Mouse (Mus musculus): Measurements from ENCODE around the gene Pip5k1c. TPM values are rescaled to one million over a fixed set of nuclear protein-coding genes. Genes with fewer than 3 reads are reported as not detected.

Gene Pip5k1c
- polyA plus RNA-seq, 1 experiment from 2014 or later: 76.4 TPM

- Histone ChIP-seq H3K4me2 (ENCODE audit: low read length) (no peak overlapping the region), H3K4me3 (ENCODE audit: low read depth, low read length) (no peak overlapping the region), H3K27me3 (replicated peaks; ENCODE audit: control insufficient read depth, insufficient read depth, low read length) (no peaks in the 10 kb centered on the region), H3K9ac (ENCODE audit: low read length) (no peak overlapping the region), H3K9me3 (replicated peaks; ENCODE audit: control insufficient read depth, low read length) (no peaks in the 10 kb centered on the region), H3K27ac (ENCODE audit: low read depth, low read length) (no peak overlapping the region), H3K36me3 (ENCODE audit: control insufficient read depth, insufficient read depth, low read length) (peaks cover 28% of the 10 kb centered on the region), H3K4me1 (ENCODE audit: control insufficient read depth, insufficient read depth, low read length) (no peaks in the 10 kb centered on the region)
- DNase-seq (ENCODE audit: low spot score) (no peak), ATAC-seq (no peak)
- 80% methylated on average over 10 of the region's 10 CpGs for WGBS
These were observed 10.5 kb downstream of the Pip5k1c start for GRCm38 (mm10) chr10:81303258-81303657.

- H3K4me2 ChIP-seq (ENCODE audit: low read length): no peak overlapping the region
- no peaks in the 10 kb centered on the region for H3K4me1 ChIP-seq (ENCODE audit: control insufficient read depth, insufficient read depth, low read length)
- no peak overlapping the region for H3K4me3 ChIP-seq (ENCODE audit: low read depth, low read length)
- DNase-seq (ENCODE audit: low spot score): no peak
- no peaks in the 10 kb centered on the region for H3K27me3 ChIP-seq (replicated peaks; ENCODE audit: control insufficient read depth, insufficient read depth, low read length)
- peaks cover 33% of the 10 kb centered on the region for H3K36me3 ChIP-seq (ENCODE audit: control insufficient read depth, insufficient read depth, low read length)
- no peak overlapping the region for H3K27ac ChIP-seq (ENCODE audit: low read depth, low read length)
- H3K9ac ChIP-seq (ENCODE audit: low read length): no peak overlapping the region
- no peak for ATAC-seq
- H3K9me3 ChIP-seq (replicated peaks; ENCODE audit: control insufficient read depth, low read length): no peaks in the 10 kb centered on the region
- WGBS: 84% methylated on average over 7 of the region's 7 CpGs
These were observed 11.0 kb downstream of the Pip5k1c start for GRCm38 (mm10) chr10:81303761-81304160.

GRCm38 (mm10) chr10:81304597-81305238 is 12.0 kb downstream of the Pip5k1c start:
- ATAC-seq (peak; percentile 27; the same call in 1 of the 2 replicates), DNase-seq (ENCODE audit: low spot score) (no peak)
- H3K9me3 ChIP-seq (replicated peaks; ENCODE audit: control insufficient read depth, low read length): no peaks in the 10 kb centered on the region
- H3K36me3 ChIP-seq (ENCODE audit: control insufficient read depth, insufficient read depth, low read length): peaks cover 42% of the 10 kb centered on the region
- no peaks in the 10 kb centered on the region for H3K4me1 ChIP-seq (ENCODE audit: control insufficient read depth, insufficient read depth, low read length)
- H3K9ac ChIP-seq (ENCODE audit: low read length): no peak overlapping the region
- no peak overlapping the region for H3K27ac ChIP-seq (ENCODE audit: low read depth, low read length)
- no peaks in the 10 kb centered on the region for H3K27me3 ChIP-seq (replicated peaks; ENCODE audit: control insufficient read depth, insufficient read depth, low read length)
- no peak overlapping the region for H3K4me3 ChIP-seq (ENCODE audit: low read depth, low read length)
- no peak overlapping the region for H3K4me2 ChIP-seq (ENCODE audit: low read length)
- WGBS: 37% methylated on average over 6 of the region's 9 CpGs

GRCm38 (mm10) chr10:81305663-81306062 is 12.9 kb downstream of the Pip5k1c start:
- no peak for DNase-seq (ENCODE audit: low spot score)
- no peaks in the 10 kb centered on the region for H3K4me1 ChIP-seq (ENCODE audit: control insufficient read depth, insufficient read depth, low read length)

GRCm38 (mm10) chr10:81306173-81306668 is 13.5 kb downstream of the Pip5k1c start:
- Histone ChIP-seq H3K27ac (ENCODE audit: low read depth, low read length) (no peak overlapping the region), H3K9me3 (replicated peaks; ENCODE audit: control insufficient read depth, low read length) (no peaks in the 10 kb centered on the region), H3K4me3 (ENCODE audit: low read depth, low read length) (no peak overlapping the region), H3K27me3 (replicated peaks; ENCODE audit: control insufficient read depth, insufficient read depth, low read length) (no peaks in the 10 kb centered on the region), H3K4me2 (ENCODE audit: low read length) (no peak overlapping the region), H3K9ac (ENCODE audit: low read length) (no peak overlapping the region), H3K4me1 (ENCODE audit: control insufficient read depth, insufficient read depth, low read length) (no peaks in the 10 kb centered on the region), H3K36me3 (ENCODE audit: control insufficient read depth, insufficient read depth, low read length) (peaks cover 57% of the 10 kb centered on the region)
- ATAC-seq: no peak
- DNase-seq (ENCODE audit: low spot score): no peak
- 92% methylated on average over 12 of the region's 12 CpGs for WGBS

More at GRCm38 (mm10) chr10:81305663-81306062, 12.9 kb downstream of the Pip5k1c start:
- Histone ChIP-seq H3K9me3 (replicated peaks; ENCODE audit: control insufficient read depth, low read length) (no peaks in the 10 kb centered on the region), H3K4me3 (ENCODE audit: low read depth, low read length) (no peak overlapping the region), H3K27ac (ENCODE audit: low read depth, low read length) (no peak overlapping the region), H3K36me3 (ENCODE audit: control insufficient read depth, insufficient read depth, low read length) (peaks cover 52% of the 10 kb centered on the region), H3K9ac (ENCODE audit: low read length) (no peak overlapping the region), H3K27me3 (replicated peaks; ENCODE audit: control insufficient read depth, insufficient read depth, low read length) (no peaks in the 10 kb centered on the region), H3K4me2 (ENCODE audit: low read length) (no peak overlapping the region)
- WGBS: 95% methylated on average over 14 of the region's 14 CpGs
- ATAC-seq: no peak

GRCm38 (mm10) chr10:81306837-81307682 is 14.3 kb downstream of the Pip5k1c start:
- H3K36me3 ChIP-seq (ENCODE audit: control insufficient read depth, insufficient read depth, low read length): peaks cover 66% of the 10 kb centered on the region
- 94% methylated on average over 21 of the region's 21 CpGs for WGBS
- no peak for ATAC-seq
- H3K9me3 ChIP-seq (replicated peaks; ENCODE audit: control insufficient read depth, low read length): no peaks in the 10 kb centered on the region
- H3K27ac ChIP-seq (ENCODE audit: low read depth, low read length): no peak overlapping the region
- no peaks in the 10 kb centered on the region for H3K27me3 ChIP-seq (replicated peaks; ENCODE audit: control insufficient read depth, insufficient read depth, low read length)
- no peak overlapping the region for H3K4me2 ChIP-seq (ENCODE audit: low read length)
- no peaks in the 10 kb centered on the region for H3K4me1 ChIP-seq (ENCODE audit: control insufficient read depth, insufficient read depth, low read length)
- DNase-seq (ENCODE audit: low spot score): no peak
- H3K9ac ChIP-seq (ENCODE audit: low read length): no peak overlapping the region
- no peak overlapping the region for H3K4me3 ChIP-seq (ENCODE audit: low read depth, low read length)

GRCm38 (mm10) chr10:81309571-81309970 is 16.8 kb downstream of the Pip5k1c start:
- Histone ChIP-seq H3K9ac (ENCODE audit: low read length) (no peak overlapping the region), H3K36me3 (ENCODE audit: control insufficient read depth, insufficient read depth, low read length) (peaks cover 91% of the 10 kb centered on the region), H3K4me1 (ENCODE audit: control insufficient read depth, insufficient read depth, low read length) (no peaks in the 10 kb centered on the region), H3K9me3 (replicated peaks; ENCODE audit: control insufficient read depth, low read length) (no peaks in the 10 kb centered on the region), H3K27me3 (replicated peaks; ENCODE audit: control insufficient read depth, insufficient read depth, low read length) (no peaks in the 10 kb centered on the region), H3K27ac (ENCODE audit: low read depth, low read length) (no peak overlapping the region), H3K4me3 (ENCODE audit: low read depth, low read length) (no peak overlapping the region), H3K4me2 (ENCODE audit: low read length) (no peak overlapping the region)
- ATAC-seq (no peak), DNase-seq (ENCODE audit: low spot score) (no peak)
- 84% methylated on average over 5 of the region's 5 CpGs for WGBS

GRCm38 (mm10) chr10:81313581-81313980 is 20.8 kb downstream of the Pip5k1c start:
- H3K4me3 ChIP-seq (ENCODE audit: low read depth, low read length): no peak overlapping the region
- ATAC-seq (no peak), DNase-seq (ENCODE audit: low spot score) (no peak)
- 90% methylated on average over 13 of the region's 13 CpGs for WGBS
- H3K27ac ChIP-seq (ENCODE audit: low read depth, low read length): no peak overlapping the region
- H3K4me2 ChIP-seq (ENCODE audit: low read length): no peak overlapping the region
- H3K27me3 ChIP-seq (replicated peaks; ENCODE audit: control insufficient read depth, insufficient read depth, low read length): no peaks in the 10 kb centered on the region
- peaks cover 94% of the 10 kb centered on the region for H3K36me3 ChIP-seq (ENCODE audit: control insufficient read depth, insufficient read depth, low read length)
- no peaks in the 10 kb centered on the region for H3K9me3 ChIP-seq (replicated peaks; ENCODE audit: control insufficient read depth, low read length)
- H3K9ac ChIP-seq (ENCODE audit: low read length): no peak overlapping the region
- no peaks in the 10 kb centered on the region for H3K4me1 ChIP-seq (ENCODE audit: control insufficient read depth, insufficient read depth, low read length)

GRCm38 (mm10) chr10:81314201-81314600 is 21.4 kb downstream of the Pip5k1c start:
- Histone ChIP-seq H3K9me3 (replicated peaks; ENCODE audit: control insufficient read depth, low read length) (no peaks in the 10 kb centered on the region), H3K9ac (ENCODE audit: low read length) (no peak overlapping the region), H3K4me3 (ENCODE audit: low read depth, low read length) (no peak overlapping the region), H3K36me3 (ENCODE audit: control insufficient read depth, insufficient read depth, low read length) (peaks cover 90% of the 10 kb centered on the region), H3K27ac (ENCODE audit: low read depth, low read length) (no peak overlapping the region), H3K4me2 (ENCODE audit: low read length) (no peak overlapping the region), H3K27me3 (replicated peaks; ENCODE audit: control insufficient read depth, insufficient read depth, low read length) (no peaks in the 10 kb centered on the region), H3K4me1 (ENCODE audit: control insufficient read depth, insufficient read depth, low read length) (peaks cover 1% of the 10 kb centered on the region; the same call in 1 of the 2 replicates)
- ATAC-seq: no peak
- DNase-seq (ENCODE audit: low spot score): no peak
- WGBS: 78% methylated on average over 7 of the region's 7 CpGs

Measured in forebrain, embryonic 14.5 days (tissue).